Mouse (Mus musculus) liver, embryonic 14.5 days (tissue): ENCODE data around the gene Fndc7. TPM values are rescaled to one million over a fixed set of nuclear protein-coding genes. Genes with fewer than 3 reads are reported as not detected.

ENCODE experiments used
- ATAC-seq: fragments of 200-750 bp; cut with Nextera tagmentation; 2 replicates; pipeline ENCODE4 v1.8.0; 2017; ENCODE audit warnings: moderate number of reproducible peaks, mild to moderate bottlenecking, moderate library complexity; ENCODE audit not compliant: insufficient read depth
- DNase-seq, 3 experiments: peaks; one replicate each; pipeline ENCODE4 v3.0.0-alpha.2; 2012 to 2013; ENCODE audit warnings: low read depth in 3 of 3, low spot score in 3 of 3
- H3K27ac ChIP-seq: fragments of 300-500 bp; sonication (generic); 2 replicates; pipeline ENCODE4 v1.5.1; 2014; ENCODE audit warnings: moderate library complexity, mild to moderate bottlenecking, control low read depth, inconsistent platforms
- H3K27me3 ChIP-seq: fragments of 300-500 bp; sonication (generic); 2 replicates; pipeline ENCODE4 v1.6.1; 2014; ENCODE audit warnings: mild to moderate bottlenecking, low read length, moderate library complexity; ENCODE audit not compliant: control insufficient read depth, insufficient read depth
- H3K36me3 ChIP-seq: fragments of 300-500 bp; sonication (generic); replicated peaks from 2 replicates; pipeline ENCODE4 v1.6.1; 2014; ENCODE audit warnings: low read depth; ENCODE audit not compliant: control insufficient read depth, insufficient read depth
- H3K4me1 ChIP-seq, 2 experiments: fragments of 200-500 bp in 1 of 2; fragments of 300-500 bp in 1 of 2; sonication (generic) in 1 of 2; replicated peaks; 2 replicates each; pipeline ENCODE4 v1.6.1; 2012 to 2014; ENCODE audit warnings: antibody characterized with exemption in 1 of 2, inconsistent platforms in 1 of 2, low read length in 1 of 2; ENCODE audit not compliant: control insufficient read depth in 2 of 2, insufficient read depth in 2 of 2
- H3K4me2 ChIP-seq: fragments of 300-500 bp; sonication (generic); 2 replicates; pipeline ENCODE4 v1.6.1; 2014; ENCODE audit warnings: low read depth, mild to moderate bottlenecking, control low read depth, moderate library complexity
- H3K4me3 ChIP-seq, 2 experiments: fragments of 200-500 bp in 1 of 2; fragments of 300-500 bp in 1 of 2; sonication (generic) in 1 of 2; 2 replicates each; pipeline ENCODE4 v1.5.1; 2012 to 2014; ENCODE audit warnings: low read depth in 2 of 2, low read length in 2 of 2, mild to moderate bottlenecking in 2 of 2, control low read depth in 1 of 2, inconsistent platforms in 1 of 2, moderate library complexity in 1 of 2; ENCODE audit not compliant: insufficient read depth in 1 of 2
- H3K9ac ChIP-seq: fragments of 300-500 bp; sonication (generic); replicated peaks from 2 replicates; pipeline ENCODE4 v1.6.1; 2014; ENCODE audit warnings: mild to moderate bottlenecking, control low read depth, moderate library complexity
- H3K9me3 ChIP-seq: fragments of 300-500 bp; sonication (generic); 2 replicates; pipeline ENCODE4 v1.6.1; 2016; ENCODE audit warnings: low read length, mixed read lengths; ENCODE audit not compliant: control insufficient read depth
- CTCF ChIP-seq: IDR thresholded peaks from 2 replicates; pipeline ENCODE4 v1.5.1; 2016; ENCODE audit warnings: antibody characterized with exemption, low read depth, control low read depth
- EP300 ChIP-seq: IDR thresholded peaks from 2 replicates; pipeline ENCODE4 v1.6.1; 2016; ENCODE audit warnings: antibody characterized with exemption, low read depth
- WGBS: fragments of 180-500 bp; shearing (Covaris S2); extraction: QIAGEN DNeasy Blood & Tissue Kit; methylation state at CpG from one replicate; pipeline ENCODE4 v1.1.7; 2014; ENCODE audit not compliant: insufficient replicate concordance; 5-methylcytosine and 5-hydroxymethylcytosine counted together
- polyA plus RNA-seq, 2 experiments: library from polyadenylated mRNA; depleted of rRNA in 1 of 2; stranded (reverse) in 1 of 2; unstranded in 1 of 2; fragments of >200 nt; fragmentation: Nextera tagmentation in 1 of 2; extraction: Ambion mirVana in 1 of 2; gene quantifications; 2 replicates each; pipeline versions ENCODE4 v1.2.1 to v1.2.3; 2012 to 2014

The Fndc7 gene
- polyA plus RNA-seq, 2 experiments: not detected

DNA sequence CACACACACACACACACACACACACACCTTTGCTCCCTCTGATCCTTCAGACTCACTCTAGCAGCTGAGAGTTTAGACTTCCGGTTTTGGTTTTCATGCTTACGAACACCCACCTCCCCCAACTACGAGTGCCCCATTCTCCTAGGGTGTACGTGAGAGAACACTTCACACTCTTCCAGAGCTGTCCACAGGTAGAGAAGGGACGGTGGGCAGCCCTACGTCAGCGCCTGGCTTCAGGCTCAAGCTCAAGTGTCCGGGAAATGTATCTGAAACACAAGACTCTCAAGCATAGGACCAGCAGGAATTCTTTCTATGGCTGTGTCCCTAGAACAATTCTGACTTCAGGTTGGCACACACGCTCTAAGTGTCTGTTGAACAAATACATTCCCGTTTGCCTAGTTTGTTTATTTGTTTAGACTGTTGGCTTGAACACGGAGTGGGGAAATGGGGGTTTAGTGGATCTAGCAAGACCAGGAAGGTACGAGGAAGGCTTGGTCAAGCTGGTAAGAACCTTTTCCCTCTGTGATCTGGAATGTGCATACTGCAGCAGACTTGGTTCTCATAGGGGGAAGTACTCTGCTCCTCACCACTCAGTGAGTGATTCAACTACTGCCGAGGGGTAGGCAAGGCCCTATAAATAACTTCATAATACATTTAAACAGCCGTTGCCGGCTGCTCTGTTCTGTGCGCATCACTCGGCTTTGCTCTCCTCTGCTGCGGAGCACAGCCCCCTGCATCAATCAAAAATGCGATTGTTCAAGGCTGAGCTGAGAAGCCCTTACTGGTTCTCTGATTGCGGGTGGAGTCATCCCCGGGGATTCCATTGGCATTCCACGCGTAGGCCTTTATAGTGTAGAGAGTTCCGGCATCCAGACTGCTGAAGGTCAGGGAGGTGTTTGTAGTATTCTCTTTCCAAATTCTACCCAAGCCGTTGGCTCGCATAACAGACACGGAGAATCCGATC is 9.0 kb downstream of the Fndc7 start:
- no peak for DNase-seq

DNA sequence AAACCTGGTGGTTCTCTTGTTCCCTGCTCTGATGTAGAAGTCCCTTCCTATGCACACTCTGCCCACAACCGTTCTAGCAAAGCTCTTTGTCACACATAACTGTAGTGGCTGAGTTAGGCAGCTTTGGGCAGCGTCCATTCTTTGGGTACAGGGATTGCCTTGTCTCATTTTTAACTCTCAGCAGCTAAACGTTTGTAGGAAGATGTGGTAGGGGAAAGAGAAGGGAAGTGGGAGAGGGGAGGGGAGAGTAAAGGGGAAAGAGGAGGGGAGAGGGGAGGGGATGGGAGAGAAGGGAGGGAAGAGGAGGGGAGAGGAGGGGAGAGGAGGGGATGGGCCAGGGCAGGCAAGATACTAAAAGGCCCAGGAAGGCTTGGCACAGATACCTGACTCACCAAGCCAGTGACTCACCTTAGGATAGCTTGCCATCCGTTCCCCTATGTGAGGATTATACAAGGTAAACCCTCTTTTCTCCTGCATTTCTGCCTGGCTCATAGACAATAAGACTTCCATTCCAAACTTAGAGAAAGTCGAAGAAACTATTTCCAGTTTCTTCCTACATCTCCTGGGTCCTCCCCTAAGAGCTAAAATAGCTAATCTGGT is 9.9 kb downstream of the Fndc7 start:
- Histone ChIP-seq H3K4me1 (peaks cover 0 to 8% of the 10 kb centered on the region in 2 experiments; a peak in 1 of 4 replicates), H3K27me3 (no peaks in the 10 kb centered on the region), H3K4me3 (no peak overlapping the region), H3K4me2 (no peak overlapping the region), H3K36me3 (no peaks in the 10 kb centered on the region), H3K27ac (no peak overlapping the region), H3K9me3 (no peaks in the 10 kb centered on the region), H3K9ac (no peak overlapping the region)
- TF ChIP-seq EP300: no peak
- no peak for TF ChIP-seq CTCF
- ATAC-seq: no peak
- no peak for DNase-seq
- WGBS: 33% methylated on average over 5 of the region's 5 CpGs

More for the DNA sequence above, 9.0 kb downstream of the Fndc7 start:
- no peak for TF ChIP-seq EP300
- TF ChIP-seq CTCF: no peak
- H3K4me2 ChIP-seq: peak overlapping the region; percentile 15; the same call in 1 of the 2 replicates
- H3K9ac ChIP-seq: no peak overlapping the region
- no peak for ATAC-seq
- no peaks in the 10 kb centered on the region for H3K36me3 ChIP-seq
- no peak overlapping the region for H3K27ac ChIP-seq
- H3K9me3 ChIP-seq: no peaks in the 10 kb centered on the region
- peaks cover 0 to 15% of the 10 kb centered on the region in 2 experiments; a peak in 2 of 4 replicates for H3K4me1 ChIP-seq
- 54% methylated on average over 28 of the region's 28 CpGs for WGBS
- no peak overlapping the region for H3K4me3 ChIP-seq
- H3K27me3 ChIP-seq: no peaks in the 10 kb centered on the region

DNA sequence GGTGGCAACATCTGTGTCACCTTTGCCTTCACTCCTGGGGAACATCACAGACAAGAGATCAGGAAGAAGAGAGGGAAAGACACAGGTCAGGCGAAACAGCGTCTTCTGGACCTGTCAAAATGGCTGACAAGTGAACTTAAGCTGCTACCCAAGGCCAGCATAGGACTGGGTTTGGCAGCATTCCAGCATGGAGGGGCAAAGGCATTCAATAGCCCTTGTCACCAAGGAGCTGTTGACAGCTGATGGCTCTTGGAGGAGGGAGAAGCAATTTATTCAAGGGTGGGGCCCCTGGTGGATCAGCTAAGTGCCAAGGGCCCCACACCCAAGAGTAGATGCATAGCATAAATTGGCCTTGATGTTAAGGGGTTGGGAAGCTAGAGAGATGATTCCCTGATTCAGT is 10.7 kb downstream of the Fndc7 start:
- TF ChIP-seq CTCF (no peak), EP300 (no peak)
- no peak for ATAC-seq
- H3K4me2 ChIP-seq: no peak overlapping the region
- no peaks in the 10 kb centered on the region for H3K36me3 ChIP-seq
- no peaks in the 10 kb centered on the region for H3K9me3 ChIP-seq
- DNase-seq: no peak
- WGBS: 88% methylated on average over 2 of the region's 2 CpGs
- no peak overlapping the region for H3K9ac ChIP-seq
- no peak overlapping the region for H3K4me3 ChIP-seq
- no peak overlapping the region for H3K27ac ChIP-seq
- H3K4me1 ChIP-seq: peaks cover 0 to 6% of the 10 kb centered on the region in 2 experiments; a peak in 1 of 4 replicates
- no peaks in the 10 kb centered on the region for H3K27me3 ChIP-seq

DNA sequence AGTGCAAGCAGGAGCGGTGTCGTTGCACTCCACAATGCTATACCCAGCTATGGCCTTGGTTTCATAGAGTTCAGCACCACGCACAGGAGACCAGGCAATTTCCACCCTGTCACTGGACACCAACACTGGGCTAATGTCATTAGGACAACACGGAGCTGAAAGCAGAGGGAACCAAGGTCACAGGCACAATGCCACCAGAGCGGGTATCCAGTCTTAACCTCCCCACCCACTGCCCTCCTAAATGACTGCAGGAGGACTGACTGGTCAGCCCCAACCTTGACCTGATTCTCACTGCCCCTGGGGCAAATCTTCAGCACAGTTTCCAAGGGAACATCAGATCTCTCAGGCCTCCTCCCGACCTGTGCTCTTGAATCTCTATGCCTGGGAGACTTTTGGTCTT is 19.2 kb downstream of the Fndc7 start:
- Histone ChIP-seq H3K27ac (no peak overlapping the region), H3K4me3 (no peak overlapping the region), H3K36me3 (no peaks in the 10 kb centered on the region), H3K9me3 (no peaks in the 10 kb centered on the region), H3K4me1 (no peaks in the 10 kb centered on the region), H3K4me2 (no peak overlapping the region), H3K9ac (no peak overlapping the region), H3K27me3 (no peaks in the 10 kb centered on the region)
- TF ChIP-seq CTCF (no peak), EP300 (no peak)
- no peak for ATAC-seq
- no peak for DNase-seq
- 67% methylated on average over 6 of the region's 6 CpGs for WGBS

DNA sequence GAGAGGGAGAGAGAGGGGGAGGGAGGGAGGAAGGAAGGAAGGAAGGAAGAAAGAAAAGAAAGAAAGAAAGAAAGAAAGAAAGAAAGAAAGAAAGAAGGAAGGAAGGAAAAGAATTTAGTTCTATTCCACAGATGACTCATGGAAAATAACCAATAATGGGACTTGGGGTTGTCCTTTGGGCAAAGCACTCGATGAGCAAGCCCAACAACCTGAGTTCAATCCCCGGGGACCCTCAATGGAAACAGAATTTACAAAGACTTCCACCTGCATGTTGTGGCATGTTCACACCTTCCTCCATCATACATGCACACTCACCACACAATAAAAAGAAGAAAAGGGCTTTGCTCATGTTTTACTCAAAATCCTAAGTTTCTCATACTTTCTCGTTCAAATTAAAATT is 22.4 kb downstream of the Fndc7 start:
- WGBS: 62% methylated on average over 3 of the region's 3 CpGs

More for the DNA sequence above, 22.4 kb downstream of the Fndc7 start:
- no peak for DNase-seq
- H3K27ac ChIP-seq: no peak overlapping the region
- H3K9me3 ChIP-seq: no peaks in the 10 kb centered on the region
- no peaks in the 10 kb centered on the region for H3K27me3 ChIP-seq
- H3K4me3 ChIP-seq: no peak overlapping the region
- no peaks in the 10 kb centered on the region for H3K36me3 ChIP-seq
- no peaks in the 10 kb centered on the region for H3K4me1 ChIP-seq
- no peak overlapping the region for H3K9ac ChIP-seq
- no peak overlapping the region for H3K4me2 ChIP-seq
- TF ChIP-seq CTCF (no peak), EP300 (no peak)
- no peak for ATAC-seq
